Mouse (Mus musculus) hindbrain, embryonic 15.5 days (tissue): ENCODE results near the gene Cend1. TPM values are rescaled to one million over a fixed set of nuclear protein-coding genes. Genes with fewer than 3 reads are reported as not detected.
"Not testable (repeated sequence)": the region's sequence is repeated elsewhere in the genome, so short reads cannot be mapped to it uniquely, and the experiment has no call there.

ENCODE experiments used
- ATAC-seq: fragments of 200-750 bp; cut with Nextera tagmentation; 2 replicates; pipeline ENCODE4 v1.8.0; 2017; ENCODE audit warnings: low read depth, moderate number of reproducible peaks, moderate TSS enrichment; ENCODE audit not compliant: low FRiP score
- H3K27ac ChIP-seq: fragments of 300-500 bp; sonication (generic); replicated peaks from 2 replicates; pipeline ENCODE4 v1.5.1; 2015; ENCODE audit warnings: mild to moderate bottlenecking, inconsistent platforms
- H3K27me3 ChIP-seq: fragments of 300-500 bp; sonication (generic); 2 replicates; pipeline ENCODE4 v1.6.1; 2015; ENCODE audit warnings: control low read depth, inconsistent platforms
- H3K36me3 ChIP-seq: fragments of 300-500 bp; sonication (generic); 2 replicates; pipeline ENCODE4 v1.6.1; 2015; ENCODE audit warnings: control low read depth, inconsistent platforms
- H3K4me1 ChIP-seq: fragments of 300-500 bp; sonication (generic); replicated peaks from 2 replicates; pipeline ENCODE4 v1.6.1; 2015; ENCODE audit warnings: control low read depth, inconsistent platforms
- H3K4me2 ChIP-seq: fragments of 300-500 bp; sonication (generic); 2 replicates; pipeline ENCODE4 v1.6.1; 2015; ENCODE audit warnings: moderate library complexity, mild to moderate bottlenecking, inconsistent platforms
- H3K4me3 ChIP-seq: fragments of 300-500 bp; sonication (generic); 2 replicates; pipeline ENCODE4 v1.5.1; 2015; ENCODE audit warnings: mild to moderate bottlenecking, inconsistent platforms
- H3K9ac ChIP-seq: fragments of 300-500 bp; sonication (generic); 2 replicates; pipeline ENCODE4 v1.6.1; 2015; ENCODE audit warnings: inconsistent platforms
- H3K9me3 ChIP-seq: fragments of 300-500 bp; sonication (generic); 2 replicates; pipeline ENCODE4 v1.6.1; 2016; ENCODE audit warnings: control low read depth, inconsistent platforms
- WGBS: fragments of 180-500 bp; shearing (Covaris S2); methylation state at CpG from one replicate; pipeline ENCODE4 v1.1.7; 2015; 5-methylcytosine and 5-hydroxymethylcytosine counted together
- polyA plus RNA-seq: library from polyadenylated mRNA; unstranded; fragments of >200 nt; fragmentation: Nextera tagmentation; extraction: Ambion mirVana; gene quantifications from 2 replicates; pipeline ENCODE4 v1.2.1, GENCODE M21; 2015

Cend1 gene
- polyA plus RNA-seq, 1 experiment from 2014 or later, result 184 TPM

GRCm38 (mm10) chr7:141417731-141418681, 11.3 kb downstream of the Cend1 start:
- no peak overlapping the region for H3K4me2 ChIP-seq
- no peak overlapping the region for H3K27ac ChIP-seq
- H3K9ac ChIP-seq, result no peak overlapping the region
- no peak for ATAC-seq
- peaks cover 8% of the 10 kb centered on the region for H3K4me1 ChIP-seq
- no peaks in the 10 kb centered on the region for H3K36me3 ChIP-seq
- WGBS, result 73% methylated on average over 8 of the region's 8 CpGs
- H3K27me3 ChIP-seq, result no peaks in the 10 kb centered on the region
- H3K4me3 ChIP-seq, result no peak overlapping the region
- H3K9me3 ChIP-seq, result no peaks in the 10 kb centered on the region

GRCm38 (mm10) chr7:141416144-141416841, 13.0 kb downstream of the Cend1 start:
- Histone ChIP-seq H3K36me3 (no peaks in the 10 kb centered on the region), H3K4me2 (no peak overlapping the region), H3K27me3 (no peaks in the 10 kb centered on the region), H3K9me3 (no peaks in the 10 kb centered on the region), H3K27ac (no peak overlapping the region), H3K9ac (no peak overlapping the region), H3K4me1 (peaks cover 20% of the 10 kb centered on the region), H3K4me3 (no peak overlapping the region)
- 77% methylated on average over 6 of the region's 6 CpGs for WGBS
- no peak for ATAC-seq

- Histone ChIP-seq H3K4me1 (peaks cover 24% of the 10 kb centered on the region), H3K9ac (peak within 1 kb of the TSS; percentile 87), H3K27ac (peak within 1 kb of the TSS; percentile 89), H3K36me3 (no peaks in the 10 kb centered on the region; the same call in 1 of the 2 replicates), H3K4me2 (peak within 1 kb of the TSS; percentile 88), H3K9me3 (no peaks in the 10 kb centered on the region), H3K27me3 (no peaks in the 10 kb centered on the region), H3K4me3 (peak within 1 kb of the TSS; percentile 77)
- WGBS, result under 1% methylated on average over 51 of the region's 56 CpGs
- peak; percentile 93 for ATAC-seq
Observed at GRCm38 (mm10) chr7:141413809-141414584, 15.3 kb downstream of the Cend1 start, which contains the start of gene Gatd1. Gatd1 (minus strand) TSS chr7:141414136.

- no peaks in the 10 kb centered on the region for H3K9me3 ChIP-seq
- WGBS, result 3% methylated on average over 16 of the region's 16 CpGs
- H3K4me1 ChIP-seq, result peaks cover 27% of the 10 kb centered on the region
- peak overlapping the region; percentile 89 for H3K27ac ChIP-seq
- peak overlapping the region; percentile 88 for H3K4me2 ChIP-seq
- H3K9ac ChIP-seq, result peak overlapping the region; percentile 87
- ATAC-seq, result peak; percentile 12
- H3K27me3 ChIP-seq, result no peaks in the 10 kb centered on the region
- peaks cover 2% of the 10 kb centered on the region; the same call in 1 of the 2 replicates for H3K36me3 ChIP-seq
- peak overlapping the region; percentile 77 for H3K4me3 ChIP-seq
Observed at GRCm38 (mm10) chr7:141413331-141413730, 16.0 kb downstream of the Cend1 start.

- no peaks in the 10 kb centered on the region for H3K9me3 ChIP-seq
- H3K9ac ChIP-seq, result no peak overlapping the region
- 100% methylated on average over 1 of the region's 1 CpGs for WGBS
- H3K4me2 ChIP-seq, result no peak overlapping the region
- H3K36me3 ChIP-seq, result peaks cover 9% of the 10 kb centered on the region
- H3K4me1 ChIP-seq, result peaks cover 27% of the 10 kb centered on the region
- H3K4me3 ChIP-seq, result no peak overlapping the region
- no peaks in the 10 kb centered on the region for H3K27me3 ChIP-seq
- no peak overlapping the region for H3K27ac ChIP-seq
- ATAC-seq, result no peak
Observed at GRCm38 (mm10) chr7:141411667-141412066, 17.6 kb downstream of the Cend1 start.

- Histone ChIP-seq H3K36me3 (peaks cover 9% of the 10 kb centered on the region), H3K4me3 (no peak overlapping the region), H3K27me3 (no peaks in the 10 kb centered on the region), H3K9ac (no peak overlapping the region), H3K4me2 (no peak overlapping the region), H3K27ac (no peak overlapping the region), H3K9me3 (no peaks in the 10 kb centered on the region), H3K4me1 (peaks cover 27% of the 10 kb centered on the region)
- ATAC-seq, result no peak
- 93% methylated on average over 8 of the region's 8 CpGs for WGBS
Observed at GRCm38 (mm10) chr7:141410631-141411030, 18.7 kb downstream of the Cend1 start.

- Histone ChIP-seq H3K36me3 (peaks cover 9% of the 10 kb centered on the region), H3K9ac (0 out of 2 replicates have a peak overlapping the region, but pooled peaks have one; percentile 10), H3K4me3 (no peak overlapping the region), H3K27me3 (no peaks in the 10 kb centered on the region), H3K9me3 (no peaks in the 10 kb centered on the region), H3K4me1 (peaks cover 22% of the 10 kb centered on the region), H3K27ac (0 out of 2 replicates have a peak overlapping the region, but pooled peaks have one; percentile 32), H3K4me2 (0 out of 2 replicates have a peak overlapping the region, but pooled peaks have one; percentile 26)
- peak; percentile 58 for ATAC-seq
- WGBS, result 8% methylated on average over 11 of the region's 11 CpGs
Observed at GRCm38 (mm10) chr7:141408833-141409232, 20.5 kb downstream of the Cend1 start.

- H3K27me3 ChIP-seq, H3K9me3 ChIP-seq, ATAC-seq, H3K4me2 ChIP-seq, H3K36me3 ChIP-seq, H3K4me3 ChIP-seq, H3K27ac ChIP-seq, H3K9ac ChIP-seq: not testable (repeated sequence)
- H3K4me1 ChIP-seq, result peaks cover 15% of the 10 kb centered on the region
- 95% methylated on average over 7 of the region's 7 CpGs for WGBS
Observed at GRCm38 (mm10) chr7:141407670-141408069, 21.6 kb downstream of the Cend1 start.

GRCm38 (mm10) chr7:141405466-141405865, 23.8 kb downstream of the Cend1 start:
- H3K9me3 ChIP-seq, result no peaks in the 10 kb centered on the region
- H3K27ac ChIP-seq, result no peak overlapping the region
- 88% methylated on average over 4 of the region's 4 CpGs for WGBS
- peaks cover 7% of the 10 kb centered on the region for H3K4me1 ChIP-seq
- no peak overlapping the region for H3K4me2 ChIP-seq
- H3K36me3 ChIP-seq, result peaks cover 27% of the 10 kb centered on the region
- no peaks in the 10 kb centered on the region for H3K27me3 ChIP-seq
- H3K9ac ChIP-seq, result no peak overlapping the region
- H3K4me3 ChIP-seq, result no peak overlapping the region
- ATAC-seq, result no peak

GRCm38 (mm10) chr7:141403305-141403704, 26.0 kb downstream of the Cend1 start:
- ATAC-seq, result peak; percentile 65
- Histone ChIP-seq H3K36me3 (peaks cover 46% of the 10 kb centered on the region), H3K9ac (no peak overlapping the region)

GRCm38 (mm10) chr7:141395348-141395747, 33.9 kb downstream of the Cend1 start:
- Histone ChIP-seq H3K27me3 (peaks cover 1% of the 10 kb centered on the region; the same call in 1 of the 2 replicates), H3K4me3 (no peak overlapping the region), H3K27ac (no peak overlapping the region), H3K9me3 (no peaks in the 10 kb centered on the region), H3K4me1 (peaks cover 19% of the 10 kb centered on the region), H3K9ac (no peak overlapping the region), H3K36me3 (peaks cover 39% of the 10 kb centered on the region), H3K4me2 (no peak overlapping the region)
- ATAC-seq, result no peak
- WGBS, result 77% methylated on average over 1 of the region's 1 CpGs

More at GRCm38 (mm10) chr7:141403305-141403704, 26.0 kb downstream of the Cend1 start:
- H3K4me3 ChIP-seq, result no peak overlapping the region
- no peaks in the 10 kb centered on the region for H3K4me1 ChIP-seq
- no peaks in the 10 kb centered on the region for H3K27me3 ChIP-seq
- H3K27ac ChIP-seq, result no peak overlapping the region
- no peaks in the 10 kb centered on the region for H3K9me3 ChIP-seq
- no peak overlapping the region for H3K4me2 ChIP-seq
- WGBS, result 51% methylated on average over 5 of the region's 5 CpGs
